Mouse (Mus musculus) erythroblast, embryonic 14.5 days (primary cell): ENCODE data around the gene Shisa6. TPM values are rescaled to one million over a fixed set of nuclear protein-coding genes. Genes with fewer than 3 reads are reported as not detected.

Source experiments
- H3K27me3 ChIP-seq: 2 replicates; pipeline ENCODE4 v1.6.1; 2012; ENCODE audit warnings: inconsistent platforms; ENCODE audit not compliant: control insufficient read depth
- H3K36me3 ChIP-seq: 2 replicates; pipeline ENCODE4 v1.6.1; 2012; ENCODE audit warnings: mild to moderate bottlenecking, inconsistent platforms; ENCODE audit not compliant: control insufficient read depth
- H3K4me1 ChIP-seq: 2 replicates; pipeline ENCODE4 v1.6.1; 2012; ENCODE audit warnings: inconsistent platforms; ENCODE audit not compliant: control insufficient read depth
- H3K4me3 ChIP-seq: replicated peaks from 2 replicates; pipeline ENCODE3; 2012; ENCODE audit warnings: moderate library complexity, mild to moderate bottlenecking, inconsistent platforms
- H3K9me3 ChIP-seq: 2 replicates; pipeline ENCODE4 v1.6.1; 2012; ENCODE audit warnings: low read length, inconsistent platforms, mixed read lengths; ENCODE audit not compliant: control insufficient read depth
- GATA1 ChIP-seq: IDR thresholded peaks from 2 replicates; pipeline ENCODE4 v1.6.1; 2012; ENCODE audit warnings: low read length, inconsistent platforms, mixed read lengths
- TAL1 ChIP-seq: IDR thresholded peaks from 3 replicates; pipeline ENCODE4 v1.6.1; 2012; ENCODE audit warnings: low read length, inconsistent platforms, mixed read lengths
- polyA plus RNA-seq: library from polyadenylated mRNA; stranded (reverse); fragments of >175 nt; gene quantifications from 2 replicates; pipeline ENCODE4 v1.2.3, GENCODE M21; 2012

Shisa6 gene
- polyA plus RNA-seq, 1 experiment, result not detected

DNA sequence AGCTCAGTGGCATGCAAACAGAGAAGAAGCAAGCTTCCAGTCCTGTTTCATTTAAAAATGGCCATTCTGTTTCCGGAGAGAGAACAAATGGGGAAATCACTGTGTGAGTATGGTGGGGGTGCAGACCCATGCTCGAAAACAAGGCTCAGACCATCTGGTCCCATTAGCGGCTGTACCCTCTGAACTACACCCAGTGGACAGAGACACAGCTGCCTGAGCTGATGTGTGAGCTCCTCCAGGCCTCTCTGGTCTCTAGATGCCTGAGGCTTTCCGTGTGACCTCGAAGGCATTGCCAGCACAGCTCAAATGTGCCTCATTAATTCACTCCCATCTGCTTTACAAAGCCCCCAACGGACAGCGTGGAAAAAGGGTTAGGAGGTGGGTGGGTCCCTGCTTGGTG is 125.7 kb downstream of the Shisa6 start:
- H3K4me1 ChIP-seq, result no peaks in the 10 kb centered on the region
- H3K9me3 ChIP-seq, result no peaks in the 10 kb centered on the region
- TF ChIP-seq GATA1 (no peak), TAL1 (no peak)
- no peaks in the 10 kb centered on the region for H3K36me3 ChIP-seq
- H3K4me3 ChIP-seq, result no peak overlapping the region
- H3K27me3 ChIP-seq, result no peaks in the 10 kb centered on the region

GRCm38 (mm10) chr11:66387561-66387960 is 138.2 kb downstream of the Shisa6 start:
- no peak for TF ChIP-seq GATA1
- TF ChIP-seq TAL1, result no peak
- H3K4me3 ChIP-seq, result no peak overlapping the region
- H3K4me1 ChIP-seq, result no peaks in the 10 kb centered on the region
- H3K9me3 ChIP-seq, result no peaks in the 10 kb centered on the region; the same call in 1 of the 2 replicates
- H3K36me3 ChIP-seq, result no peaks in the 10 kb centered on the region
- H3K27me3 ChIP-seq, result no peaks in the 10 kb centered on the region

- TF ChIP-seq TAL1 (no peak), GATA1 (no peak)
- H3K36me3 ChIP-seq, result no peaks in the 10 kb centered on the region
- H3K27me3 ChIP-seq, result no peaks in the 10 kb centered on the region
- no peaks in the 10 kb centered on the region for H3K4me1 ChIP-seq
- H3K9me3 ChIP-seq, result no peaks in the 10 kb centered on the region; the same call in none of the 2 replicates
- H3K4me3 ChIP-seq, result no peak overlapping the region
Measured at GRCm38 (mm10) chr11:66371796-66372195, 154.0 kb downstream of the Shisa6 start.

- no peak for TF ChIP-seq GATA1
- TF ChIP-seq TAL1, result no peak
- no peaks in the 10 kb centered on the region; the same call in none of the 2 replicates for H3K9me3 ChIP-seq
- H3K36me3 ChIP-seq, result no peaks in the 10 kb centered on the region
- no peaks in the 10 kb centered on the region for H3K4me1 ChIP-seq
- no peak overlapping the region for H3K4me3 ChIP-seq
- no peaks in the 10 kb centered on the region for H3K27me3 ChIP-seq
Measured at GRCm38 (mm10) chr11:66369764-66370163, 156.0 kb downstream of the Shisa6 start.

- no peaks in the 10 kb centered on the region; the same call in none of the 2 replicates for H3K9me3 ChIP-seq
- no peak overlapping the region for H3K4me3 ChIP-seq
- no peaks in the 10 kb centered on the region for H3K4me1 ChIP-seq
- H3K27me3 ChIP-seq, result no peaks in the 10 kb centered on the region
- H3K36me3 ChIP-seq, result no peaks in the 10 kb centered on the region
- TF ChIP-seq TAL1, result no peak
Measured at GRCm38 (mm10) chr11:66366809-66367685, 158.7 kb downstream of the Shisa6 start.

- Histone ChIP-seq H3K27me3 (no peaks in the 10 kb centered on the region), H3K4me1 (no peaks in the 10 kb centered on the region), H3K4me3 (no peak overlapping the region), H3K9me3 (no peaks in the 10 kb centered on the region; the same call in 1 of the 2 replicates), H3K36me3 (no peaks in the 10 kb centered on the region)
- no peak for TF ChIP-seq TAL1
- TF ChIP-seq GATA1, result no peak
Measured at GRCm38 (mm10) chr11:66359811-66360210, 166.0 kb downstream of the Shisa6 start.

- no peak for TF ChIP-seq TAL1
- TF ChIP-seq GATA1, result no peak
- H3K27me3 ChIP-seq, result no peaks in the 10 kb centered on the region
Measured at GRCm38 (mm10) chr11:66344822-66345221, 180.9 kb downstream of the Shisa6 start.

GRCm38 (mm10) chr11:66336313-66336712 is 189.5 kb downstream of the Shisa6 start:
- TF ChIP-seq TAL1 (no peak), GATA1 (no peak)
- Histone ChIP-seq H3K9me3 (peaks cover 6% of the 10 kb centered on the region; the same call in 1 of the 2 replicates), H3K4me3 (no peak overlapping the region), H3K27me3 (no peaks in the 10 kb centered on the region), H3K36me3 (no peaks in the 10 kb centered on the region), H3K4me1 (no peaks in the 10 kb centered on the region)

More at GRCm38 (mm10) chr11:66344822-66345221, 180.9 kb downstream of the Shisa6 start:
- H3K36me3 ChIP-seq, result no peaks in the 10 kb centered on the region
- no peak overlapping the region for H3K4me3 ChIP-seq
- no peaks in the 10 kb centered on the region for H3K4me1 ChIP-seq
- H3K9me3 ChIP-seq, result no peaks in the 10 kb centered on the region; the same call in 1 of the 2 replicates

- Histone ChIP-seq H3K4me3 (no peak overlapping the region), H3K4me1 (no peaks in the 10 kb centered on the region), H3K9me3 (peaks cover 6% of the 10 kb centered on the region), H3K27me3 (no peaks in the 10 kb centered on the region), H3K36me3 (no peaks in the 10 kb centered on the region)
- TF ChIP-seq TAL1, result no peak
- no peak for TF ChIP-seq GATA1
Measured at GRCm38 (mm10) chr11:66312764-66313163, 213.0 kb downstream of the Shisa6 start.
